Mouse (Mus musculus) layer of hippocampus, adult 18-20 months (tissue): Measurements from ENCODE around the gene Cnot8. TPM values are rescaled to one million over a fixed set of nuclear protein-coding genes. Genes with fewer than 3 reads are reported as not detected.

Experiments
- DNase-seq, 2 experiments: peaks; one replicate each; pipeline ENCODE4 v3.0.0; 2022; ENCODE audit warnings: low spot score in 2 of 2
- total RNA-seq, 2 experiments: library from RNA; stranded (reverse); gene quantifications; 2 replicates each; pipeline ENCODE4 v1.2.3; 2021

The Cnot8 gene
- total RNA-seq, 2 experiments from 2014 or later = 54.9 to 55.5 TPM

DNA sequence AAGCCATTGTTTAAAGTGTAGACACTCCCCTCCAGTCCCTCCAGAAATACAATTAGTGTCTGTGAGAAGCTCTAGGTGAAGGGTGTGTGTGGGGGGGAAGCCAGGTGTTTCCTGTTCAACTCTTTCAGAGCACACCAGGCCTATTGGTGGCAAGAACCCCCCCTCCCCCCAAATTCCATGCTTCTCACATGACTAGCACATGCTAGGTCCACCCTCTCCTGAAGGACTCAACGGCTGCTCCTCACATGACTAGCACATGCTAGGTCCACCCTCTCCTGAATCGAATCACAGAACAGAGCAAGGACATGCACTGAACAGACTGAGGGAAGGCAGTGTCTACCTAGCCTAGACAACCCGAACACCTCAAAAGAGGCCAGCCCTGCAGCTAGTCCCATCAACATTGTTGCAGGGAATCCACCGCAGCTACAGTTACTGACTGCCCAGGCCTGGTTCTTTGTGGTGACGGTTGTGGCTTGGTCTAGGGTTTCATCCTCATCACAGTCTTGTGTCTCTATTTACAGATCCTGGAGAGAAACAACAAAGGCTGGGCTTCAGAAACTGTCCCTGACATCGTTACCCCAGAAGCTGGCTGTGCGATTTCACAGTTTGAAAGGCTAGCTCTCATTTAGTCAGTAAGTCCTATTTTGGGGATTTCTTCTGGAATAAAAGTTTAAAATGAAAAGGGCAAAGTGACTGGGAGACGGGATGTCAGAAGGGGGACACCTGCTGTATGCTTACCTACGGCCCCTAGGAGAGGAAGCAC is 1.2 kb upstream of the Cnot8 start:
- DNase-seq = no peak

GRCm38 (mm10) chr11:58103344-58103653 is 654 bp upstream of the Cnot8 start:
- no peak for DNase-seq

DNA sequence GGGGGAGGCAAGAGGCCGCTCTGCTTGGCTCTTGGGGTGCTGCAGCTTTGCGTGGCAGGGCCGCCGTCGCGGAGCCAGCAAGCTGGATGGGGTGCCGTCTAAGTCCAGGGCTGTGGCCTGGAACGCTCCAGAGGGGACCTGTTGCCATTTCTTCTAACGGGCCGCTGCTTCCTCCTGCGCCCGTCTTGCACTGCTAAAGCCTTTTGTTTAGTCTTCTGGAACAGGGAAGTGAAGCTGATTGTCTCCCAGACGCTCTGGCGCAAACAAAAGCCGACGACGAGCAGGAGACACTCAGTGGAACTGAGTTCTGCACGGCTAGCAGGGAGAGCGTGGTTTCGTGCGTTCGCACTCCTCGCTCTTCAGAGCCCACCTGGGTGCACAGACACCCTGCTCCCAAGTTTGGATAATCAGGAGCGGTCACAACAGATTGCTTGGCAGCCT is 418 bp downstream of the Cnot8 start:
- peak in 1 of 2 experiments; percentile 53 for DNase-seq

DNA sequence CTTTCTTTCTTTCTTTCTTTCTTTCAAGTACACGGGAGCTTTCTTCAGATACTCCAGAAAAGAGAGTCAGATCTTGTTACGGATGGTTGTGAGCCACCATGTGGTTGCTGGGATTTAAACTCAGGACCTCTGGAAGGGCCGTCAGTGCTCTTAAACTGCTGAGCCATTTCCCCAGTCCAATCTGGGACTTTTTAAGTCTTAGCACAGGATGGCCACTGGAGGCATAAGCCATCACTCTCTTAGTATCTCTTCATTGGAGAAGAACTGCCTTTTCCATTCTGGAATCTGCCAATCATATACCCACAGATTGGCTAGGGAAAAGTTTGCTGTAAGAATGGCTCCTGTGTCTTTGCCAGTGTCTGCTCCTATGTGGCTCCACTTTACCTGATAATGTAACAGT is 3.1 kb downstream of the Cnot8 start:
- no peak for DNase-seq

- DNase-seq = no peak
Observed at GRCm38 (mm10) chr11:58107664-58108337, 3.8 kb downstream of the Cnot8 start.

- DNase-seq = no peak
Observed at GRCm38 (mm10) chr11:58116560-58116959, 12.6 kb downstream of the Cnot8 start.

DNA sequence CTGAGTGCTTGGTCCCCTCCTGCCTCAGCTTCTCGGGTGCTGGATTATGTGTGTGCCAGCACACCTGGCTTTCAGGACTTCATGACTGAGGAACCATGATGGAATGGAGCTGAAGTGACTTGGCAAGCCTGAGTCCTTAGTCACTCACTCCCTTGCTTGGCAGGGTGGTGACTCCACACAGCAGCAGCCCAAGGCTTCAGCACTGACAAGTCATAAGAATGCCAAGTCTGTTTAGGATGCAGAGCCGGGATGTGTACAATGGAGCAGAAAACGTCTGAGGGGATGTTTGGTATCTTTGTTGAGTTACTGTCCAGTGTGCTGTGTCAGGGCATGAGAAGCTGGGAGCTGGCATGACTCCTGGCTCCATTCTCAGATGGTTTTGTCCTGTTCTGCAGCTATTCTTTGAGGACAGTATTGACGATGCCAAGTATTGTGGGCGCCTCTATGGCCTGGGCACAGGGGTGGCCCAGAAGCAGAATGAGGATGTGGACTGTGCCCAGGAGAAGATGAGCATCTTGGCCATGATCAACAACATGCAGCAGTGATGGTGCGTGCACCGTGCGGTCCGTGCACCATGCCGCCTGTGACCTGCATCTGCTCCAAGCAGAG is 13.2 kb downstream of the Cnot8 start:
- no peak for DNase-seq

GRCm38 (mm10) chr11:58120655-58121054 is 16.7 kb downstream of the Cnot8 start:
- DNase-seq = no peak

DNA sequence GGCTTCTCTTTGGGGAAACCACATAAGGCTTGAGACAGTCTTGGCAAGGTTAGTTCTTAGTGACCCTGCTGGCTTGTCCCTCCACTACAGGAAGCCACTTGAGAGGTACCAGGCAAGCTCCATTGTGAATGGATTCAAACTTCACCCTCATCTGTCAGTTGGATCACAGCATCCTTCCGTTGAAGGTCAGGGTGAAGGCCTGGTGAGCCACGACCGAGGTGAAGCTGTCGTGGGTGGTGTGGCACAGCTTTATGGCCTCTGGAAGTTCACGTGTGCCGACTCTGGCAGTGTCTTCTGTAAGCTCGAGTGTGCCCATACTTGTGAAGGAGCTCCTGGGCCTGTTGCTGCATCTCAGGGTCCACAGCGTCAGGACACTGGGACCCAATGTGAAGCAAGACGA is 17.4 kb downstream of the Cnot8 start:
- DNase-seq = no peak

DNA sequence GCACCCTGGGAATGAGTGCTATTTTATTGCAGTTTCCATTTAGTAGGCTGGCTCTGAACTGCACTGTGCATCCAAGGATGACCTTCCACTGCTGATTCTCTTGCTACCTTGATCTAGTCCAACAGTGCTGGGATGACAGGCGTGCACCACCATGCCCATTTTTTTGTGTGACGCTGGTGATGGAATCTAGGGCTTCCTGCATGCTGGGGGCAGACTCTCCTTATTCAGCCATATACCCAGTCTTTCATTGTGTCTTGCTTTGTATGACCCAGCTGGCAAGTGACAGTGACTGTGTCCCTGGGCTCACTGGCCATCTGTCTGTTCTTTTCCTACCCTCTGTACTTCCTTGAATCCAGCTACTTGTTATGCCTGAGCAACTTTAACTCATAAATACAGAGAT is 19.8 kb downstream of the Cnot8 start:
- no peak for DNase-seq

GRCm38 (mm10) chr11:58125021-58125420 is 21.1 kb downstream of the Cnot8 start:
- DNase-seq = no peak

DNA sequence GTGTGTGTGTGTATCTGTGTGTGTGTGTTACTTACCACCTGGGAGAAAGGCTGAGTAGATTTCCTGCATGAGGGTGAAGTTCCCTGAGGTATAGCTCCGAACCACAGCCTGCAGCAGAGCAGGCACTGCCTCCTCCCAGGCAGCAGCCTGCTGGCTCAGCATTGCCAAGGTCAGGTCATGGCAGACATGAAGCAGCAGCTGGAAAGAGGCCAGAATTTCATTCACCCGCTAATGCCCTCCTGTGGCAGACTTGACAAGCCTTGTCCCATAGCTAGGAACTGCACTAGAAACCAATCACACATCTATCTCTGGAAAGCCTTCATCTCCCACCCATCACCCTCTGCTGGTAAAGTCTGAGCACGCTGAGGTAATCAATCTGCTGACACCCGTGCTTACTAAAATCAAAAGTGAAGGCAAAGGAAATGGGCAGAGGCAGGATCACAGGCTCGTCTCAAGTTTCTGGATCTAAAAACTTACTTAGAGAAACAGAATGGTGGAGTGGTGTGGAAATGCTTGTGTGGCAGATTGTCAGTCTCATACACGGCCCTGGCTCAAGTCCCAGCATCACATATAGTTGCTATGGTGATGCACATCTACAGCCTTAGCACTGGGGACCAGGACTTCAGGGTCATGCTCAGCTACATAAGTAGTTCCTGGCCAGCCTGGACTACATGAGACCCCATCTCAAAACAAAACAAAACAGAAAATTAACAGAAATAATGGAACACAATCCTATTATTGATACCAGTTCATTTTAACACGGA is 22.6 kb downstream of the Cnot8 start:
- DNase-seq = peak in 1 of 2 experiments; percentile 49

GRCm38 (mm10) chr11:58127544-58127943 is 23.6 kb downstream of the Cnot8 start:
- DNase-seq = no peak

DNA sequence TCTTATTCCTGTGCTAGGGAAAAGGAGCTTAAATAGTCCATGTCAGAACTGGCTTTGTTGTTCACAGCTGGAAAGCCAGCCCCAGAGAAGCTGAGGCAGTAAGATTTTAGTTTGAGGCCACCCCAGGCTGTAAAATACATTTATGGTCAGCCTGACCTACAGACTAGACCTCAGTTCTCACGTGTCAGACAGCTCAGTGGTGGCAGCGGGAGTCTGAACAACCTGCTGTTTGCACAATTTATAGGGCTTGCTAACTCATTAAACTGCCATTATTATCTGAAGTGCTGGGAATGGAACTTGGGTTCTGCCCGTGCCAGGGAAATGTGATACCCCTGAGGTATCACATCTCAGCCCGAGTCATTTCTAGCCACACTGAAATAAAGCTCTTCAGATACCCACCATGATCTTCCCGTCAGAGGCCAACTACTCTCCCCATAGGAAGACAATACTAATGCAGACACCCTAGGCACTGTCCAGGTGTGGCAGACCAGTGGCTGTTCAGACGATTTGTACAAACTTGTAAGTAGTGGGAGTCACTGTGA is 25.4 kb downstream of the Cnot8 start:
- DNase-seq = no peak

DNA sequence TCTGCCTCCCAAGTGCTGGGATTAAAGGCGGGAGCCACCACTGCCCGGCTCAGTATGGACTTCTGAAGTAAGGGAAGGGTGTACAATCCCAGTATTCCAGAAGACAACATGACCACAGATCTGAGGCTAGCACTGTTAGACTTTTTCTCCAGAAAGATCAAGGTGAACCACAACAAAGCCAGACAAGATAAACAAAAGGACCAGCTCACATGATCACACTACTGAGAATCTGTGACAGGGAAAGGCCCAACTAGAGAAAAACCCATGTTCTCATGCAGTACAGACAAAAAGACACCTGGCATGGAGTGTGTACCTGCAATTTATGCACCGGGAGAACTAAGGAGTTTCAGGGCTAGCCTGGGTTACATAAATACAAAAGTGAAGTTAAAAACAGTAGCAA is 28.1 kb downstream of the Cnot8 start:
- no peak for DNase-seq

- DNase-seq = no peak
Observed at GRCm38 (mm10) chr11:58134869-58135268, 30.9 kb downstream of the Cnot8 start.

DNA sequence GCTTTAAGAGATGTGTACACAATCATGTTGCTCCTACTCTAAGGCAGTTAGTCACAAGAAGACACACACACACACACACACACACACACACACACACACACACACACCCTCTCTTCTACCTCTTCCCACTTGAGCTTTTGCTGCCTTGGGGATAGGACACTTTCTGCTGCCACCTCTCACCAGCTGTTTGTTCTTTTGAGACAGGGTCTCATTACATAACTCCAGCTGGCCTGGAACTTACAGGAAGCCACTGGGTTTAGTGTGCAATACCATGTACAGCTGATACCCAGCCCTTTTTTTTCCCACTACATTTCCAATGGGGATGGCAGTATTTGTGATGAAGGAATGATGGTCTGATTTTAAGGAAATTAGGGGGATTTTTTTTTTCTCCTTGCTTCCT is 31.3 kb downstream of the Cnot8 start:
- no peak for DNase-seq

DNA sequence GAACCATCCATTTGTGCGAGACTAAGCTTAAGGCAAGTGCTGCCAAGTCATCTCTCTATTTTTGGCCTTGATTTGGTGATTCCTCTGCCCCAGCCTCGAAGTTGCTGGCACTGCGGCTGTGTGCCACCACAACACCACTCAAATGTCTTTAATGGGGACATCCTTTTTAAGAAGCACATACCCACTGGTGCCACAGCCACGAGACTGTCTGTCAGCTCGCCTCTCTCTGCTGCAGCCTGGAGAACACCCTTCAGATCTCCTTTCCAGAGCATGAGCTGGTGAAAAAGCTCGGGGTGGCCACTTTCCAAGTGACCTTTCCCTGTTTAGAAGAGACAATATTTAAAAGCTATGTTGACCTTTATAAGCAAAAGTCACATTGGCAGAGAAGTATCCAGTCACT is 32.7 kb downstream of the Cnot8 start:
- DNase-seq = no peak

- no peak for DNase-seq
Observed at GRCm38 (mm10) chr11:58138821-58139220, 34.9 kb downstream of the Cnot8 start.

- no peak for DNase-seq
Observed at GRCm38 (mm10) chr11:58139466-58139865, 35.5 kb downstream of the Cnot8 start.

DNA sequence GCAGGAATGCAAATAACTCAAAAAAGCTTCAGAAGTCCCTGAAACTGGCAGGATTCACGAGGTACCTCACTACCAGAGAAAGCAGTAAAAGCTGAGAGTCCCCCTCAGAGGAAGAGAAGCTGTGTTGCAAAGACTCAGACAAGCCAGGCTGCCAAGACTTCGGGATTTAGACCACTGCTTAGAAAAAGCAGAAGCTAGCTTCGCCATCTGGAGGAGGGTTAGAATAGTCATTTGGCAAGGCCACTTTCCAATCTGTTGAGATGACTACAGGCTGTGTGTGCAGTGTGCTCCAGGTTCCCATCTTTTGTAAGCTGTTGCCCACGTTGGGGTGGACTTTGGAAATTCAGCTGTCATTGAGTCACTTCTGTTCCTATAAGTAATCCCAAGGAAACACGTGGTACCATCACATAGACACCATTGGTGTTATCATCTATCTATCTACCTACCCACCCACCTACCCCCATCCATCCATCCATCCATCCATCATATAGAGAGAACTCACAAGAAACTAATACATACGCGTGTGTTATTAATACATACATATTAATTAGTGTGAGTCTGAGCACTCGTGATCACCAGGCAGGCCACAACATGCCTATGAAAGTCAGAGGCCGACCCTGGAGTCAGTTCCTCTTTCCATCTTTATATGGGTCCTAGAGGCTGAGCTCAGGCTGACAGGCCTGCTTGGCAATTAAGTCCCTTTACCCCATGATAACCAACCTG is 39.9 kb downstream of the Cnot8 start:
- DNase-seq = peak; percentile 22 to 61
